Mouse (Mus musculus) forebrain, postnatal 0 days (tissue): ENCODE measurements at regions not wholly inside any gene's neighbourhood (a gene's known extent, or its start where the extent isn't known, plus 50 kb on each side); places are given as distances from the start of the nearest gene placed in this dataset.
A peak's percentile ranks its signal among the peaks of the same experiment; 100 is the strongest.

Experiments
- ATAC-seq: fragments of 200-750 bp; cut with Nextera tagmentation; 2 replicates; pipeline ENCODE4 v1.8.0; 2017; ENCODE audit warnings: mild to moderate bottlenecking, moderate library complexity
- DNase-seq: peaks from one replicate; pipeline ENCODE4 v3.0.0-alpha.2; 2015
- H3K27ac ChIP-seq: fragments of 300-500 bp; sonication (generic); 2 replicates; pipeline ENCODE4 v1.5.1; 2014; ENCODE audit warnings: low read depth, mild to moderate bottlenecking, antibody characterized with exemption, low read length, moderate library complexity, mixed read lengths
- H3K27me3 ChIP-seq: fragments of 300-500 bp; sonication (generic); 2 replicates; pipeline ENCODE4 v1.6.1; 2014; ENCODE audit warnings: mild to moderate bottlenecking, low read length, mixed read lengths; ENCODE audit not compliant: insufficient read depth
- H3K36me3 ChIP-seq: fragments of 300-500 bp; sonication (generic); 2 replicates; pipeline ENCODE4 v1.6.1; 2014; ENCODE audit warnings: mild to moderate bottlenecking, moderate library complexity; ENCODE audit not compliant: insufficient read depth
- H3K4me1 ChIP-seq: fragments of 300-500 bp; sonication (generic); 2 replicates; pipeline ENCODE4 v1.6.1; 2014; ENCODE audit warnings: antibody characterized with exemption; ENCODE audit not compliant: insufficient read depth
- H3K4me2 ChIP-seq: fragments of 300-500 bp; sonication (generic); 2 replicates; pipeline ENCODE4 v1.6.1; 2014; ENCODE audit warnings: low read depth, mild to moderate bottlenecking, moderate library complexity
- H3K4me3 ChIP-seq: fragments of 300-500 bp; sonication (generic); 2 replicates; pipeline ENCODE4 v1.5.1; 2014; ENCODE audit warnings: low read depth, low read length, mixed read lengths
- H3K9ac ChIP-seq: fragments of 300-500 bp; sonication (generic); 2 replicates; pipeline ENCODE4 v1.6.1; 2014; ENCODE audit warnings: mild to moderate bottlenecking
- H3K9me3 ChIP-seq: fragments of 300-500 bp; sonication (generic); 2 replicates; pipeline ENCODE4 v1.6.1; 2016; ENCODE audit warnings: low read length
- CTCF ChIP-seq: sonication (generic); IDR thresholded peaks from 2 replicates; pipeline ENCODE4 v1.5.1; 2016; ENCODE audit warnings: antibody characterized with exemption, control low read depth, low read depth
- WGBS: fragments of 180-500 bp; shearing (Covaris S2); extraction: QIAGEN DNeasy Blood & Tissue Kit; methylation state at CpG from one replicate; pipeline ENCODE4 v1.1.7; 2014; 5-methylcytosine and 5-hydroxymethylcytosine counted together

GRCm38 (mm10) chr17:47260976-47261375 lies 107.7 kb upstream of the Mrps10 start:
- ATAC-seq (no peak), DNase-seq (no peak)
- no peak for TF ChIP-seq CTCF

GRCm38 (mm10) chr17:47258296-47258695 lies 110.4 kb upstream of the Mrps10 start:
- no peak overlapping the region for H3K9ac ChIP-seq
- H3K4me3 ChIP-seq = no peak overlapping the region
- H3K4me1 ChIP-seq = no peaks in the 10 kb centered on the region
- TF ChIP-seq CTCF = no peak
- no peaks in the 10 kb centered on the region for H3K36me3 ChIP-seq
- no peaks in the 10 kb centered on the region for H3K27me3 ChIP-seq
- no peaks in the 10 kb centered on the region for H3K9me3 ChIP-seq
- H3K27ac ChIP-seq = no peak overlapping the region
- no peak for ATAC-seq
- H3K4me2 ChIP-seq = no peak overlapping the region
- WGBS = 100% methylated on average over 2 of the region's 2 CpGs
- DNase-seq = no peak

More at GRCm38 (mm10) chr17:47260976-47261375, 107.7 kb upstream of the Mrps10 start:
- no peaks in the 10 kb centered on the region for H3K27me3 ChIP-seq
- no peak overlapping the region for H3K9ac ChIP-seq
- no peak overlapping the region for H3K27ac ChIP-seq
- H3K4me3 ChIP-seq = no peak overlapping the region
- H3K4me1 ChIP-seq = no peaks in the 10 kb centered on the region
- no peaks in the 10 kb centered on the region for H3K9me3 ChIP-seq
- H3K4me2 ChIP-seq = no peak overlapping the region
- 90% methylated on average over 4 of the region's 4 CpGs for WGBS
- no peaks in the 10 kb centered on the region for H3K36me3 ChIP-seq

GRCm38 (mm10) chr17:47255209-47255608 lies 113.5 kb upstream of the Mrps10 start:
- Histone ChIP-seq H3K36me3 (no peaks in the 10 kb centered on the region), H3K4me2 (no peak overlapping the region), H3K9ac (no peak overlapping the region), H3K27ac (no peak overlapping the region), H3K9me3 (no peaks in the 10 kb centered on the region), H3K4me3 (no peak overlapping the region), H3K27me3 (no peaks in the 10 kb centered on the region), H3K4me1 (no peaks in the 10 kb centered on the region)
- ATAC-seq = no peak
- TF ChIP-seq CTCF = no peak
- WGBS = 89% methylated on average over 8 of the region's 8 CpGs
- DNase-seq = no peak

DNA sequence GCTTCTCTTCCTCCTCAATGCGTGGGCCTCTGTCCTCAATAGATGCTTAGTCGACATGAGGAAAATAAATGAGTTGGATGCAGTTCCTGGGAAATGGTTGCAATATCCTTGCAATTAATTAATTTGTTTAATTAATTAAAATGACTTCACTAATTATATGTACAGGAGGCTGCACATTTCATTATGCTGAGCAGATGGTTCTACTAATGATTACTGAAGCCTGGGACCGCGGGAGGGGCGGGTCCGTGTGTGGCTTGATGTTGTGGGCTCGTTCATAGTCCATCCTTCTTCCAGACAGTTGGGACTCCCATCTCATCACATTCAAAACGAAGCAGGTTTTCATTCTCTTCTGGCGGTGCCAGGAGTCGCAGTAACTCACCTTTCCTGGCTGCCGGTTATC lies 114.7 kb upstream of the Mrps10 start:
- no peaks in the 10 kb centered on the region for H3K27me3 ChIP-seq
- no peak for ATAC-seq
- no peak overlapping the region for H3K4me2 ChIP-seq
- no peak overlapping the region for H3K9ac ChIP-seq
- no peak for DNase-seq
- no peak overlapping the region for H3K4me3 ChIP-seq
- no peak for TF ChIP-seq CTCF
- no peaks in the 10 kb centered on the region for H3K9me3 ChIP-seq
- no peaks in the 10 kb centered on the region for H3K4me1 ChIP-seq
- H3K27ac ChIP-seq = no peak overlapping the region
- no peaks in the 10 kb centered on the region for H3K36me3 ChIP-seq
- WGBS = 57% methylated on average over 11 of the region's 11 CpGs

GRCm38 (mm10) chr17:47250001-47250400 lies 118.7 kb upstream of the Mrps10 start:
- no peak for TF ChIP-seq CTCF
- H3K9ac ChIP-seq = no peak overlapping the region
- DNase-seq (no peak), ATAC-seq (no peak)
- H3K9me3 ChIP-seq = no peaks in the 10 kb centered on the region
- 71% methylated on average over 4 of the region's 4 CpGs for WGBS
- no peaks in the 10 kb centered on the region for H3K4me1 ChIP-seq
- H3K4me3 ChIP-seq = no peak overlapping the region
- H3K27ac ChIP-seq = no peak overlapping the region
- H3K27me3 ChIP-seq = no peaks in the 10 kb centered on the region
- H3K36me3 ChIP-seq = no peaks in the 10 kb centered on the region
- no peak overlapping the region for H3K4me2 ChIP-seq

DNA sequence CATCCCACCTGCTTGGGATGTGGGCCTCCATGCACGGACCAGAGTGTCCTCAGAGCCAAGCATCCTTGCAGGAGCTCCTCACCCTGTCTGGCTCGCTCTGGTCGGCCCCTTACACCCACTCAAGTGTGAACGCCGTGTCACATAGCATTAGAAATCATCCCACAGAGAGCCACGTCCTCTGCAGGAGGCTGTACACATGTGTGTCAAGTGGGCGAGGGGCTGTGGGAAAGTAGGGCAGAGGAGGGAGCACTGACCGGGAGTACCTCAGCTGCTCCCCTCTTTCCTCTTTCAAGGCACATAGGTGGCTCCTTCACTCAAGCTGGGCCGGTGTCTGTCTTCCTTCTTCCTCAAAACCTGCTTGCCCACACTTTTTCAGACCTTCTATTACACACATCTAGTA lies 119.5 kb upstream of the Mrps10 start:
- Histone ChIP-seq H3K36me3 (no peaks in the 10 kb centered on the region), H3K4me1 (no peaks in the 10 kb centered on the region), H3K27ac (no peak overlapping the region), H3K27me3 (no peaks in the 10 kb centered on the region), H3K9me3 (no peaks in the 10 kb centered on the region), H3K4me3 (no peak overlapping the region), H3K4me2 (no peak overlapping the region), H3K9ac (no peak overlapping the region)
- DNase-seq = no peak
- ATAC-seq = no peak
- TF ChIP-seq CTCF = no peak
- WGBS = 85% methylated on average over 9 of the region's 9 CpGs

GRCm38 (mm10) chr17:47248053-47248452 lies 120.6 kb upstream of the Mrps10 start:
- no peaks in the 10 kb centered on the region for H3K9me3 ChIP-seq
- H3K4me2 ChIP-seq = no peak overlapping the region
- 0 out of 2 replicates have a peak, but pooled peaks cover 7% of the 10 kb centered on the region for H3K36me3 ChIP-seq
- 51% methylated on average over 3 of the region's 3 CpGs for WGBS
- ATAC-seq (peak; percentile 23; the same call in 1 of the 2 replicates), DNase-seq (no peak)
- TF ChIP-seq CTCF = no peak
- no peak overlapping the region for H3K4me3 ChIP-seq
- no peaks in the 10 kb centered on the region for H3K27me3 ChIP-seq
- no peaks in the 10 kb centered on the region for H3K4me1 ChIP-seq
- H3K27ac ChIP-seq = no peak overlapping the region
- no peak overlapping the region for H3K9ac ChIP-seq

- H3K4me1 ChIP-seq = no peaks in the 10 kb centered on the region
- no peak overlapping the region for H3K4me3 ChIP-seq
- DNase-seq (no peak), ATAC-seq (no peak)
- no peaks in the 10 kb centered on the region for H3K9me3 ChIP-seq
- WGBS = 94% methylated on average over 5 of the region's 5 CpGs
- H3K4me2 ChIP-seq = no peak overlapping the region
- no peaks in the 10 kb centered on the region for H3K27me3 ChIP-seq
- no peak overlapping the region for H3K9ac ChIP-seq
- H3K27ac ChIP-seq = no peak overlapping the region
- H3K36me3 ChIP-seq = 0 out of 2 replicates have a peak, but pooled peaks cover 7% of the 10 kb centered on the region
- TF ChIP-seq CTCF = no peak
These were observed 121.2 kb upstream of the Mrps10 start for GRCm38 (mm10) chr17:47247516-47247915.
